Mouse (Mus musculus): ENCODE results near the gene Zscan26. TPM values are rescaled to one million over a fixed set of nuclear protein-coding genes. Genes with fewer than 3 reads are reported as not detected.
A peak's percentile ranks its signal among the peaks of the same experiment; 100 is the strongest.

The Zscan26 gene
- polyA plus RNA-seq, 1 experiment from 2014 or later: 25.8 TPM

DNA sequence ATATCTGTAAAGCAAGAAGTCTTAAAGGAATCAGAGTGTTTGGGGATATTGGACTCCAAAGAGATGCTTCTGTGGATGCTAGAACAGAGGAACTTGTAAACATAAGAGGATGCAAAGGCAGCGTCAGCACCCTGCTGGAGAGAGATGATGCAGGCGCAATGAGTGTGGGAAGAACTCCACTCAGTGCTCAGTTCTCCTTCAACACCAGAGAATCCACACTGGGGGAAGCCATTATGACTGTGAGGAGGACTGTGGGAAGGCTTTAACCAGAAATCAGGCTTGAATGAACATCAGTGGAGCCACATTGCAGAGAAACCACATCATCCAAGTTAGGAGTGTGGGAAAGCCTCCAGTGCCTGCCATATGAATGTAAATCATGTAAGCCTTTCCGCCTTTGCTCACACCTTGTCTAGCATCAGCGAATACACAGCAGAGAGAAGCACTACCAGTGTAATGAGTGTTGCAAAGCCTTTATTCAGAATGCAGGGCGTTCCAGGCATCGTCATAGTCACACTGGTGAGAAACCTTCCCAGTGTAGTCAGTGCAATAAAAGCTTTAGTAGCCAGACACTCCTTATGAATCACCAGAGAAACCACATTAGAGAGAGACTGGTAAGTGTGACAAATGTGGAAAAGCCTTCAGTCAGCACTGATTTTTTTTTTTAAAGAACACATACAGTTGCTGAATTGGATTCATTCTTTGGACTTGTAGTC lies 36.1 kb downstream of the Zscan26 start:
- H3K27ac ChIP-seq: no peak overlapping the region
- H3K36me3 ChIP-seq: no peaks in the 10 kb centered on the region
- no peak overlapping the region for H3K4me3 ChIP-seq (replicated peaks)
- 77% methylated on average over 6 of the region's 6 CpGs for WGBS
- no peak overlapping the region for H3K4me2 ChIP-seq (replicated peaks)
- no peak overlapping the region for H3K9ac ChIP-seq (replicated peaks)
- no peak for ATAC-seq
- H3K4me1 ChIP-seq (replicated peaks): no peaks in the 10 kb centered on the region
- H3K9me3 ChIP-seq: no peaks in the 10 kb centered on the region
- H3K27me3 ChIP-seq: no peaks in the 10 kb centered on the region

DNA sequence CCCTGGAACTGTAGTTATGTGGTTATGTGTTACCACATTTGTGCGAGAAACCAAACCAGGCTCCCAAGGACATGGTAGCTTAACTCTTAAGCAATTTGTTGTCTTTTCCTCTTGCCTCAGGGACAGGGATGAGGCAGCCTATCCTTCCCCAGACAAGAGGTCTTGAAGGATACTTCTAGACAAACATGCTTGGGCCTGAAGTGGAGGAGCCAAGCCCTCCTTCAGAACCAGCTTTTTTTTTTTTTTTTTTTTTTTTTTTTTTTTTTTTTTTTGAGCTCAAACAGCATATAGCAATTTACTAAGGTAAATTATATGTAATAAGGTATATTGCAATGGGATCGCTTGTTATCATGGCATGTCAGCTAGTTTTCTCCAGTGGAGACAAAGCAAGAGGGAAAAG lies 37.8 kb downstream of the Zscan26 start:
- ATAC-seq: no peak
- no peak overlapping the region for H3K4me2 ChIP-seq (replicated peaks)
- no peak overlapping the region for H3K4me3 ChIP-seq (replicated peaks)
- 99% methylated on average over 2 of the region's 2 CpGs for WGBS
- H3K27ac ChIP-seq: no peak overlapping the region
- H3K27me3 ChIP-seq: no peaks in the 10 kb centered on the region
- no peaks in the 10 kb centered on the region for H3K36me3 ChIP-seq
- H3K9me3 ChIP-seq: no peaks in the 10 kb centered on the region
- H3K4me1 ChIP-seq (replicated peaks): no peaks in the 10 kb centered on the region
- H3K9ac ChIP-seq (replicated peaks): no peak overlapping the region

DNA sequence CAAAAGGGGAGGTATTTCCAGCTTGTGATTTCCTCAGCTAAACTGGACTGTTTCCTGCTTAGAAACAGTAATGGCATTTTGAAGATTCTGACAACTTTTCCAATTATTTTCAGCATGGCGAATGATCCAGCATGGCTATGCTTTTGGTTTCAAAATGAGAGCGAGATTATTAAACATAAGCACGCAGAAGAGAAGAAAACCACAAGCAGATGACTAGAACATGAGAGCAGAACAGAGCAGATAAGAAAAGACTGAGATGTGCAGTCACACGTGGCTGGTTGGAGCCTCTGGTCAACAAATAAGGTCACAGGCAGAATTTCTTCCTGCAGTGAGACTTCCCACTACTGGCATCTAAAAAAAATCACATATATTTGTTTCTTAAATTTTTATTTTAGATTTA lies 38.3 kb downstream of the Zscan26 start:
- 82% methylated on average over 4 of the region's 4 CpGs for WGBS
- no peak for ATAC-seq
- Histone ChIP-seq H3K4me1 (replicated peaks) (no peaks in the 10 kb centered on the region), H3K27ac (no peak overlapping the region), H3K27me3 (no peaks in the 10 kb centered on the region), H3K4me2 (replicated peaks) (no peak overlapping the region), H3K36me3 (no peaks in the 10 kb centered on the region), H3K9me3 (no peaks in the 10 kb centered on the region), H3K4me3 (replicated peaks) (no peak overlapping the region), H3K9ac (replicated peaks) (no peak overlapping the region)

DNA sequence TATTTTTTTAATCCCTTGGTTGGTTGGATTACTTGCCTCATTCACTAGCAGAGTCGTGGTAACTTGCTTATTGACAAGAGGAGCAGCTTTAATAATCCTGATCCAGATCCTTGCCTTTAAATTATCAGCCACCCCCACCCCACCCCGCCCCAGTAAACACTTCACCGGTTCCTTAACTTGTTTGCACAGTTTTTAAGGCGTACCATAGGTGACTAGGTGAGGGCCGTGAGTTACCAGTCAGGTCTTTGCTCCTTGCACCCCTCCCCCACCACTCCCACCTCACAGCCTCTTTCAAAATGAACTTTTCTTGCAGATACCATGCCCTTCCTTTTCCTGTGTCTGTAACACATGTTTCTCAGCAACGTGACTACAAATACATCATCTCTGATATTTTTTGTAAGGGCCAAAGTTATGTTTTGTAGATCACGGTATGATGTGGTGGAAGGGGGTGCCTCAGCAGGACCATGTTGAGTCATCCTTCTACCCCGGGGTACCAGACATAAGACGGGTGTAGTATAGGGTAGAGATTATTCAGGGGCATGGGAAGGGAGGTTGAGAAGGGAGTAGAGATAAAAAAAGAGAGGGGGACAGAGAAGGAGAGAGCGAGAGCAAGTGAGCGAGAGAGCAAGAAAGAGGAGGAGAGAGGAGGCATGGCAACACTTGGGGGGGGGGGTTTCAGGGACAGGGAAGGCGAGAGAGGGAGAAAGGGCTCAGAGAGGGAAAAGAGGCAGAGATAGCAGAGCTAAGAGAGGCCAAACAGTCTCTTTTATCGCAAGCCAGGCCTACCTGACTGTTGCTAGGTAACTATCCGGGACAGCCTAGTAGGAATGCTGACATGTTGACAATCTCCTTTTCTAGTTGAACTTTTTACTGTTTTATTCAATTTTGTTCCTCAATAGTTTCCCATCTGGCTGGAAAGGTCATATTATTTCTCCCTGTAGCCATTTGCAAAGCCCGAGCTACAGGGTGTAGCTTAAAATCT lies 39.0 kb downstream of the Zscan26 start:
- Histone ChIP-seq H3K36me3 (no peaks in the 10 kb centered on the region), H3K4me2 (replicated peaks) (no peak overlapping the region)

DNA sequence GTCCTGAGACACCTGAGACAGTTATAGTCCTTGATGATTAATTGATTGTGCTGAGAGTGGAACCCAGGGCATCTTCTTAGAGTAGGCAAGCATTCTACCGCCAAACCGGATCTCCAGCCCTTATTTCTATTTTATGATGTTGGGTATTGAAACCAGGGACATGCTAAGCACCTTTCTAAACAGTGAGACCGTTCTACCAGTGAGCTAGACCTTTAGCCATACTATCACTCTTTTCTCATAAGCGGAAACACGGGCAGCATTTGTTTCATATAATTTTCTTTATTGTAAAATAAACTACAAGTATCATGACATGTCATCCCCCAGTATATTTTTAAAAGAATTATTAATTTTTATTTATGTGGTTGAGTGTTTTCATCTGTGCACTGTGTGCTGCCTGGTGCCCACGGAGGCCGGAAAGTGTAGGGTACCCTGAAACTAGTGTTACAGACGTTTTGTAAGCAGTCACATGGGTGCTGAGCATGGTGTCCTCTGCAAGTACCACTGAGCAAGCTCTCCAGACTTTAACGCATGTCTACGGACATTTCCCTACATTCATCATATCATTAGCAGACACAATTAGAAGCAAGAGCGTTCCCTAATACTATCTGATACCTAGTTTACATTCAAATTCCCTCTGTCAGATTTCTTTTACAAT lies 44.6 kb downstream of the Zscan26 start:
- peak overlapping the region; percentile 69 for H3K4me2 ChIP-seq (replicated peaks)
- H3K4me1 ChIP-seq (replicated peaks): peaks cover 13% of the 10 kb centered on the region
- peak overlapping the region; percentile 71 for H3K9ac ChIP-seq (replicated peaks)
- H3K4me3 ChIP-seq (replicated peaks): peak overlapping the region; percentile 55
- H3K27me3 ChIP-seq: no peaks in the 10 kb centered on the region; the same call in 1 of the 2 replicates
- no peaks in the 10 kb centered on the region for H3K36me3 ChIP-seq
- 56% methylated on average over 11 of the region's 11 CpGs for WGBS
- no peaks in the 10 kb centered on the region for H3K9me3 ChIP-seq
- H3K27ac ChIP-seq: peak overlapping the region; percentile 82; the same call in 1 of the 2 replicates
- peak; percentile 31 for ATAC-seq

More for the DNA sequence above, 39.0 kb downstream of the Zscan26 start:
- Histone ChIP-seq H3K4me1 (replicated peaks) (no peaks in the 10 kb centered on the region), H3K4me3 (replicated peaks) (no peak overlapping the region), H3K9me3 (no peaks in the 10 kb centered on the region), H3K27me3 (no peaks in the 10 kb centered on the region), H3K9ac (replicated peaks) (no peak overlapping the region), H3K27ac (no peak overlapping the region)
- ATAC-seq: no peak
- WGBS: 66% methylated on average over 14 of the region's 15 CpGs

DNA sequence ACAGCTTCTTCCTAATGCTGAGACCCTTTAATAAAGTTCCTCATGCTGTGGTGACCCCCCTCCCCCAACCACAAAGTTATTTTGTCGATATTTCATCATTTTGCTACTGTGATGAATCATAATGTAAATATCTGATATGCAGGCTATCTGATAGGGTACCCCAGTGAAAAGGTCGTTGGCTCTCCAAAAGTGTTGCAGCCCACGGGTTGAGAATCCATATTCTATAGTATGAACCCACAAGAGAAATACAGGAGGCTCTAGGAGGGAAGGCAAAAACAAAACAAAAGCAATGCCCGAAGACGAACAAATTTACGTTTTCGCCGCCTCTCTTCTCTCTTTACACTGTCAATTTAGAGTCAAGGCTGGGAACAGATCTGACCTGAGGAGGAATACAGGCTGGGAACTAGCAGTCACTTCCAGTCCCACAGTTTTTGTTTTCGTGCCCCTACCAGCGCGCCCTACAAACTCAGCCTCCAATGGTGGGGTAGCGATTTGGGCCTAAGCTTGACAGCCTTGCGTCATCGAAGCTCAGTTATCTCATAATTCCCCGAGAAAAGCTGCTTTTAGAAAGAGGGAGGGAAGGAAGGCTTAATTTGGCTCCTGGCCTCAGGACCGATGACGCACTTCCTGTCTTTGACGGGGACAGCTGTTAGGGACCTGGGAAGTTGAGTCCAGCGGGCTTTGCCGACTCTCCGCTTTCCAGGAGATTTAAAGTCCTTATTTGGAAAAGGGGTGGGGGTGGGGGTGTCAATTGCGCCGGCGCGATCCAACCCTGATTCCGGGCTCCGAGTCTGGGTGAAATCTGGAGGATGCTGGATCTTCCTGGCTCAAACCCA lies 45.3 kb downstream of the Zscan26 start:
- Histone ChIP-seq H3K36me3 (no peaks in the 10 kb centered on the region), H3K4me3 (replicated peaks) (peak overlapping the region; percentile 55), H3K4me2 (replicated peaks) (peak overlapping the region; percentile 69), H3K9ac (replicated peaks) (peak overlapping the region; percentile 71), H3K4me1 (replicated peaks) (peaks cover 13% of the 10 kb centered on the region), H3K27me3 (no peaks in the 10 kb centered on the region; the same call in 1 of the 2 replicates), H3K9me3 (no peaks in the 10 kb centered on the region), H3K27ac (peak overlapping the region; percentile 82)
- WGBS: 4% methylated on average over 27 of the region's 27 CpGs
- ATAC-seq: peak; percentile 96

DNA sequence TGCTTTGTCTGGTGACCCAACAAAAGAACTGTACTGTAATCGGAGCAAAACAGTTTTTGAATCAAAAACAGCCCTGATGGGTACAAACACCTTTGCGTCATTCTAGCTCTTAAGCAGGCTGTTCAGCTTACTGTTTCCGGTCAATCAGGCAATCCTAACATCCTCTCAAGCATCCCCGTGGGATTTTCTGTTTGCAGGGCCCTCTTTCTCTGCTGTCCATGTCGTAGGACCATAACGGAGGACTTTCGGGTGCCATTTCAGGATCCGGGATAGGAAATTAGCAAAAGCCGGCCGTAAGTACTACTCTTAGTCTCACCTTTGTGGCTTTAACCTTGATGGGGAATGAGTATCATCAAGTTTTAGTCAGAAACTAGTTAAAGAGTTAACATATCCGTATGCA lies 46.2 kb downstream of the Zscan26 start:
- Histone ChIP-seq H3K27ac (no peak overlapping the region), H3K9me3 (no peaks in the 10 kb centered on the region), H3K4me2 (replicated peaks) (peak overlapping the region; percentile 69; the same call in 1 of the 2 replicates), H3K36me3 (no peaks in the 10 kb centered on the region), H3K27me3 (no peaks in the 10 kb centered on the region; the same call in 1 of the 2 replicates), H3K4me3 (replicated peaks) (peak overlapping the region; percentile 55; the same call in 1 of the 2 replicates), H3K4me1 (replicated peaks) (peaks cover 13% of the 10 kb centered on the region), H3K9ac (replicated peaks) (0 out of 2 replicates have a peak overlapping the region, but pooled peaks have one; percentile 71)
- ATAC-seq: no peak
- 81% methylated on average over 11 of the region's 11 CpGs for WGBS

DNA sequence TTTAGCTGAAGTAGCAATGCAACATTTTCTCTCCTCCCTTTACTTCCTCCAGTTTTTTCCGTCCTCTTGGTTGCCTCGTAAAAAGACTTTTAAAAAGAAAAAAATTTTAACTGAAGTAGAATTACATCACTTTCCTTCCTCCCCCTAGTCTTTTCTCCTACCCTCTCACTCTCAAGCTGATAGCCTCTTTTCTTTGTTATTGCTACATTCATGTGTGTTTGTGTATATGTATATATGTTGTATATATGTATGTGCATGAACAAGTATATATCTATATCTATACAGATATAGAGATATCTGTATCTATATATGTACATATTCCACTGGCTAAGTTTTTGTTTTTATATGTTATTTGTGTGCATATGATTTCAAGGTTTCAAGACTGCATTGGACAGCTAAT lies 50.7 kb downstream of the Zscan26 start:
- 0% methylated on average over 2 of the region's 2 CpGs for WGBS
- peak overlapping the region; percentile 70; the same call in 1 of the 2 replicates for H3K27ac ChIP-seq

DNA sequence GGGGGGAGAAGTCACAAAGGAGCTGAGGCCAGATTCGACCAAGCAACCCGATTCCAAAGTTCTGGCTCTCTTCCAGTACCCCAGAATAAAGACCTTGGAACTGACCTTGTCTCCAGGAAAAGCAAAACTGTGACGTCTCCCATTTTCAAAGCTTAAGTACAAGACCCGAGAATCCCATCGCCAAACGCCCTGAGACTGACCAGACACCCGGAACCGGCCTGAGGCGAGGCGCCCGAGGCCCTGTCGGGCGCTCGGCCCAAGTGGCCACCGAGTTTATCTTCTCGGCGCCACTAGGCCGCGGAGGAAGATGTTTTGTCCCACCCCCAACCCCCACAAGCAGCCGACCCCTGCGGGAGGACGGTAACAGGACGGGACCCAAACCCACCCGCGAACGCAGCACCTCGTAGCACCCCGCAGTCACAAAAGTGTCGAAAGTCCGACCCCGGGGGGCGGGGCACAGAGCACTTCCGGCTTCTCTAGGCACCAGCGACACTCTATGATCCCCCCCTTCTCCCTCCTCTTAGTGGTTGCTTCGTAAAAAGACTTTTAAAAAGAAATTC lies 51.2 kb downstream of the Zscan26 start, which contains the start of gene Zkscan3:
Zkscan3 (minus strand) TSS at position 469 of the 560 bp plus-strand sequence.
- no peaks in the 10 kb centered on the region; the same call in 1 of the 2 replicates for H3K27me3 ChIP-seq
- H3K27ac ChIP-seq: peak within 1 kb of the TSS; percentile 70
- H3K9me3 ChIP-seq: no peaks in the 10 kb centered on the region
- ATAC-seq: peak; percentile 97
- peak within 1 kb of the TSS; percentile 85 for H3K4me3 ChIP-seq (replicated peaks)
- peaks cover 27% of the 10 kb centered on the region for H3K4me1 ChIP-seq (replicated peaks)
- peak within 1 kb of the TSS; percentile 84 for H3K9ac ChIP-seq (replicated peaks)
- H3K36me3 ChIP-seq: peaks cover 18% of the 10 kb centered on the region
- WGBS: under 1% methylated on average over 35 of the region's 35 CpGs
- peak within 1 kb of the TSS; percentile 83 for H3K4me2 ChIP-seq (replicated peaks)

More for the DNA sequence above, 50.7 kb downstream of the Zscan26 start:
- Histone ChIP-seq H3K9ac (replicated peaks) (peak overlapping the region; percentile 84; the same call in 1 of the 2 replicates), H3K4me3 (replicated peaks) (peak overlapping the region; percentile 85), H3K4me1 (replicated peaks) (peaks cover 32% of the 10 kb centered on the region), H3K27me3 (no peaks in the 10 kb centered on the region; the same call in 1 of the 2 replicates), H3K36me3 (peaks cover 18% of the 10 kb centered on the region), H3K9me3 (no peaks in the 10 kb centered on the region), H3K4me2 (replicated peaks) (peak overlapping the region; percentile 83)
- peak; percentile 75 for ATAC-seq

DNA sequence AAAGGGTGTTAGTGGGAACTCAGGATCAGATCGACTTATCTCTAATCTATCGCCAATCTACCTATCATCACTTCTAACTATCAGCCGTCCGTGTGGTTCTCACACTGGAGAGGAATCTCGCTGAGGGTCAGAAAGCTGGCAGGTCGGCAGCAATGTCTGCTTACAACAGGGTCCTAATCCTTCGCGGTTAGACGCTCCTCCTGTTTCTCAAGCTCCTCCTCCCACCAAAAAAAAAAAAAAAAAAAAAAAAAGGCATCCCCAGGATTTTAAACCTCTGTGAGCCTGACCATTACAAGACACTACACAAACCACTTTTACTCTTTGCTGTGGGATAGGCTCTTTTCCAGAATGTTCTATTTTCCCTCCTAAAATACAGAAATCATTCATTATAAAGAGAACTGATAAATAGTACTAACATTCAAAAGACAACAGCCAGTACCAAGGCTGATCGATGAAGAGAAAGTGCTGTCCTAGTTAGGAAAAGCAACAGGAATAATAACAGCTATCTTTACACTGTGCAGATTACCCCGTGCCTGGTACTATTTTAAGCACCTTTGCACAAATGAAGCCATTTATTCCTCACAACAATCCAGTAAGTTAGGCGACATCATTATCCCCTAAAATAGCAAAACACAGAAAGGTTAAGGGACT lies 51.8 kb downstream of the Zscan26 start:
- Histone ChIP-seq H3K4me1 (replicated peaks) (peaks cover 27% of the 10 kb centered on the region), H3K27me3 (no peaks in the 10 kb centered on the region; the same call in 1 of the 2 replicates), H3K36me3 (peaks cover 18% of the 10 kb centered on the region), H3K4me3 (replicated peaks) (peak overlapping the region; percentile 85), H3K9me3 (no peaks in the 10 kb centered on the region), H3K4me2 (replicated peaks) (peak overlapping the region; percentile 83), H3K9ac (replicated peaks) (peak overlapping the region; percentile 84), H3K27ac (peak overlapping the region; percentile 70; the same call in 1 of the 2 replicates)
- 12% methylated on average over 12 of the region's 12 CpGs for WGBS
- peak; percentile 44 for ATAC-seq

All from midbrain, embryonic 13.5 days (tissue).